Mouse (Mus musculus) CH12.LX (cell line): Measurements from ENCODE around the gene Guca1b. TPM values are rescaled to one million over a fixed set of nuclear protein-coding genes. Genes with fewer than 3 reads are reported as not detected.

Experiments used
- DNase-seq: peaks from one replicate; pipeline ENCODE4 v3.0.0-alpha.2; 2013; ENCODE audit errors: extremely low read depth
- H3K27ac ChIP-seq: 2 replicates; pipeline ENCODE4 v1.5.1; 2012; ENCODE audit warnings: low read depth, mild to moderate bottlenecking, control low read depth, moderate library complexity; ENCODE audit not compliant: insufficient read depth
- H3K27me3 ChIP-seq: replicated peaks from 2 replicates; pipeline ENCODE3; 2012; ENCODE audit warnings: inconsistent platforms
- H3K36me3 ChIP-seq, 2 experiments: replicated peaks in 1 of 2; 2 replicates each; pipeline versions ENCODE3 to v1.6.1; 2012; ENCODE audit warnings: inconsistent platforms in 1 of 2, low read length in 1 of 2, mild to moderate bottlenecking in 1 of 2, mixed read lengths in 1 of 2, moderate library complexity in 1 of 2; ENCODE audit not compliant: control insufficient read depth in 1 of 2, insufficient read depth in 1 of 2
- H3K4me1 ChIP-seq, 2 experiments: 2 replicates each; pipeline ENCODE4 v1.6.1; 2012; ENCODE audit warnings: inconsistent platforms in 1 of 2, moderate library complexity in 1 of 2; ENCODE audit not compliant: insufficient read depth in 2 of 2, control insufficient read depth in 1 of 2
- H3K4me2 ChIP-seq: 2 replicates; pipeline ENCODE4 v1.6.1; 2012; ENCODE audit warnings: low read depth, mild to moderate bottlenecking, control low read depth; ENCODE audit not compliant: poor library complexity, insufficient read depth, severe bottlenecking
- H3K4me3 ChIP-seq, 3 experiments: fragments of 150-350 bp in 1 of 3; sonication (generic) in 1 of 3; replicated peaks in 1 of 3; 2 replicates each; pipeline versions ENCODE3 to v1.5.1; 2011 to 2012; ENCODE audit warnings: low read depth in 2 of 3, low read length in 2 of 3, mild to moderate bottlenecking in 2 of 3, moderate library complexity in 2 of 3, control low read depth in 1 of 3, improper control_type of control experiment in 1 of 3, inconsistent platforms in 1 of 3, mixed read lengths in 1 of 3; ENCODE audit not compliant: poor library complexity in 1 of 3
- H3K79me2 ChIP-seq: replicated peaks from 2 replicates; pipeline ENCODE4 v1.6.1; 2012; ENCODE audit warnings: mild to moderate bottlenecking, moderate library complexity; ENCODE audit not compliant: control insufficient read depth, poor library complexity, insufficient read depth, severe bottlenecking; ENCODE audit errors: extremely low read depth
- H3K9ac ChIP-seq: 2 replicates; pipeline ENCODE4 v1.6.1; 2012; ENCODE audit warnings: low read depth, mild to moderate bottlenecking, control low read depth, moderate library complexity; ENCODE audit not compliant: insufficient read depth
- H3K9me3 ChIP-seq: replicated peaks from 2 replicates; pipeline ENCODE3; 2012; ENCODE audit warnings: low read length, inconsistent platforms, mixed read lengths
- CHD1 ChIP-seq: IDR thresholded peaks from 2 replicates; pipeline ENCODE4 v1.6.1; 2012; ENCODE audit warnings: low read depth, low read length, improper control_type of control experiment, inconsistent platforms
- CHD2 ChIP-seq: IDR thresholded peaks from 2 replicates; pipeline ENCODE4 v1.6.1; 2011; ENCODE audit warnings: low read length, improper control_type of control experiment
- CTCF ChIP-seq, 2 experiments: IDR thresholded peaks in 1 of 2; conservative IDR thresholded peaks in 1 of 2; 2 replicates each; pipeline ENCODE4 v1.5.1; 2011 to 2012; ENCODE audit warnings: low read depth in 2 of 2, low read length in 2 of 2, improper control_type of control experiment in 1 of 2, inconsistent platforms in 1 of 2, mild to moderate bottlenecking in 1 of 2, moderate library complexity in 1 of 2
- E2F4 ChIP-seq: IDR thresholded peaks from 2 replicates; pipeline ENCODE4 v1.6.1; 2011; ENCODE audit warnings: low read depth, low read length, improper control_type of control experiment; ENCODE audit not compliant: insufficient replicate concordance
- ELF1 ChIP-seq: IDR thresholded peaks from 2 replicates; pipeline ENCODE4 v1.6.1; 2014; ENCODE audit warnings: low read depth, mild to moderate bottlenecking, inconsistent platforms, low read length, improper control_type of control experiment
- ETS1 ChIP-seq: conservative IDR thresholded peaks from 2 replicates; pipeline ENCODE4 v1.6.1; 2012; ENCODE audit warnings: low read depth, mild to moderate bottlenecking, inconsistent platforms, low read length, improper control_type of control experiment, moderate library complexity
- GABPA ChIP-seq: IDR thresholded peaks from 2 replicates; pipeline ENCODE4 v1.6.1; 2012; ENCODE audit warnings: low read depth, low read length, improper control_type of control experiment, inconsistent platforms; ENCODE audit not compliant: insufficient replicate concordance
- HCFC1 ChIP-seq: IDR thresholded peaks from 2 replicates; pipeline ENCODE4 v1.6.1; 2012; ENCODE audit warnings: low read depth, mild to moderate bottlenecking, inconsistent platforms, low read length, improper control_type of control experiment
- IRF4 ChIP-seq: IDR thresholded peaks from 2 replicates; pipeline ENCODE4 v1.6.1; 2014; ENCODE audit warnings: low read depth, mild to moderate bottlenecking, inconsistent platforms, low read length, improper control_type of control experiment
- JUN ChIP-seq: IDR thresholded peaks from 2 replicates; pipeline ENCODE4 v1.6.1; 2011; ENCODE audit warnings: low read depth, mild to moderate bottlenecking, low read length, improper control_type of control experiment, moderate library complexity; ENCODE audit not compliant: insufficient read depth
- JUND ChIP-seq: conservative IDR thresholded peaks from 2 replicates; pipeline ENCODE4 v1.6.1; 2011; ENCODE audit warnings: low read depth, low read length, improper control_type of control experiment
- KAT2A ChIP-seq: IDR thresholded peaks from 2 replicates; pipeline ENCODE4 v1.6.1; 2012; ENCODE audit warnings: low read length, improper control_type of control experiment, inconsistent platforms; ENCODE audit not compliant: insufficient replicate concordance
- MAFK ChIP-seq: IDR thresholded peaks from 2 replicates; pipeline ENCODE4 v1.6.1; 2011; ENCODE audit warnings: low read length, improper control_type of control experiment; ENCODE audit not compliant: insufficient replicate concordance
- MAX ChIP-seq: IDR thresholded peaks from 2 replicates; pipeline ENCODE4 v1.6.1; 2011; ENCODE audit warnings: low read length, improper control_type of control experiment
- MAZ ChIP-seq: IDR thresholded peaks from 2 replicates; pipeline ENCODE4 v1.6.1; 2012; ENCODE audit warnings: low read depth, mild to moderate bottlenecking, inconsistent platforms, low read length, improper control_type of control experiment, moderate library complexity
- MEF2A ChIP-seq: IDR thresholded peaks from 2 replicates; pipeline ENCODE4 v1.6.1; 2014; ENCODE audit warnings: low read depth, mild to moderate bottlenecking, inconsistent platforms, low read length, improper control_type of control experiment, borderline replicate concordance
- MXI1 ChIP-seq: IDR thresholded peaks from 2 replicates; pipeline ENCODE4 v1.6.1; 2011; ENCODE audit warnings: mild to moderate bottlenecking, low read depth, low read length, improper control_type of control experiment
- MYC ChIP-seq: IDR thresholded peaks from 2 replicates; pipeline ENCODE4 v1.6.1; 2011; ENCODE audit warnings: low read depth, mild to moderate bottlenecking, improper control_type of control experiment, low read length
- NELFE ChIP-seq: IDR thresholded peaks from 2 replicates; pipeline ENCODE4 v1.6.1; 2011; ENCODE audit warnings: low read depth, low read length, improper control_type of control experiment
- NRF1 ChIP-seq: IDR thresholded peaks from 2 replicates; pipeline ENCODE4 v1.6.1; 2014; ENCODE audit warnings: low read depth, mild to moderate bottlenecking, inconsistent platforms, low read length, improper control_type of control experiment, moderate library complexity
- POLR2A ChIP-seq: IDR thresholded peaks from 2 replicates; pipeline ENCODE4 v1.6.1; 2011; ENCODE audit warnings: low read depth, mild to moderate bottlenecking, improper control_type of control experiment, low read length
- POLR2AphosphoS2 ChIP-seq: IDR thresholded peaks from 2 replicates; pipeline ENCODE4 v1.6.1; 2011; ENCODE audit warnings: low read depth, low read length, improper control_type of control experiment
- SIN3A ChIP-seq: IDR thresholded peaks from 2 replicates; pipeline ENCODE4 v1.6.1; 2012; ENCODE audit warnings: low read length, improper control_type of control experiment, inconsistent platforms
- TBP ChIP-seq: conservative IDR thresholded peaks from 2 replicates; pipeline ENCODE4 v1.6.1; 2011; ENCODE audit warnings: low read depth, low read length, improper control_type of control experiment
- TCF12 ChIP-seq: IDR thresholded peaks from 2 replicates; pipeline ENCODE4 v1.6.1; 2014; ENCODE audit warnings: low read depth, mild to moderate bottlenecking, inconsistent platforms, low read length, improper control_type of control experiment
- ZNF384 ChIP-seq: IDR thresholded peaks from 2 replicates; pipeline ENCODE4 v1.6.1; 2012; ENCODE audit warnings: low read depth, low read length, improper control_type of control experiment, inconsistent platforms
- dilution Hi-C: fragments of 300-500 bp; cut with MboI; formaldehyde crosslinking; loops from 2 replicates; pipeline ENCODE4 v1.14.3; 2020; ENCODE audit warnings: low sequenced_read_pairs; ENCODE audit not compliant: extremely low pct_unique_long_range_greater_than_20kb, extremely low pct_ligation_motif_present
- in situ Hi-C: fragments of 300-500 bp; cut with MboI; formaldehyde crosslinking; loops from 3 replicates; pipeline ENCODE4 v1.14.3; 2019; ENCODE audit warnings: low sequenced_read_pairs, low pct_ligation_motif_present, low pct_unique_long_range_greater_than_20kb, mixed read lengths
- polyA plus RNA-seq: library from polyadenylated mRNA; unstranded; fragments of >175 nt; gene quantifications from 2 replicates; pipeline ENCODE4 v1.2.1, GENCODE M21; 2012; ENCODE audit warnings: low read depth; ENCODE audit not compliant: insufficient read length
- total RNA-seq, 2 experiments: library from RNA; depleted of rRNA; stranded (reverse); fragments of 300-350 nt in 1 of 2; fragments of >200 nt in 1 of 2; gene quantifications; 2 replicates each; pipeline ENCODE4 v1.2.3; 2012 to 2014

Guca1b gene
- total and polyA plus RNA-seq, 3 experiments, result 0.59 to 1.6 (median 0.62) TPM

GRCm38 (mm10) chr17:47368401-47369086 lies 16.6 kb upstream of the Guca1b start, which contains the start of gene Mrps10:
Gene Mrps10 (plus strand): TSS chr17:47368887.
- peak within 1 kb of the TSS; percentile 76 for H3K4me2 ChIP-seq
- dilution Hi-C loops, result no loop called here
- H3K9me3 ChIP-seq, result no peaks in the 10 kb centered on the region
- peak; percentile 92 for DNase-seq
- peaks cover 12% of the 10 kb centered on the region for H3K79me2 ChIP-seq
- peaks cover 4 to 23% of the 10 kb centered on the region in 2 experiments; a peak in 3 of 4 replicates for H3K4me1 ChIP-seq
- H3K36me3 ChIP-seq, result peaks cover 14 to 25% of the 10 kb centered on the region in 2 experiments
- H3K27me3 ChIP-seq, result no peaks in the 10 kb centered on the region
- H3K9ac ChIP-seq, result peak within 1 kb of the TSS; percentile 70
- no peak for TF ChIP-seq MAFK
- TF ChIP-seq TCF12, result peak; percentile 95
- no peak for TF ChIP-seq JUN
- TF ChIP-seq E2F4, result no peak
- TF ChIP-seq TBP, result peak; percentile 83
- TF ChIP-seq MEF2A, result peak; percentile 56; the same call in 1 of the 2 replicates
- no peak for TF ChIP-seq CTCF (conservative IDR thresholded peaks at IDR 0.05 in 1 of 2, IDR thresholded peaks at IDR 0.05 in 1 of 2; ENCODE audit: low read depth in 2 of 2, low read length in 2 of 2)
- peak; percentile 69 for TF ChIP-seq NRF1
- no peak for TF ChIP-seq CHD1
- TF ChIP-seq ETS1, result peak; percentile 33; the same call in 1 of the 2 replicates
- no peak; the same call in 1 of the 2 replicates for TF ChIP-seq ZNF384
- TF ChIP-seq IRF4, result peak; percentile 57
- TF ChIP-seq GABPA, result peak; percentile 67; the same call in 1 of the 2 replicates
- TF ChIP-seq MAZ, result 0 out of 2 replicates have a peak, but pooled peaks have one; percentile 35
- TF ChIP-seq POLR2A, result peak; percentile 87
- peak; percentile 65; the same call in 1 of the 2 replicates for TF ChIP-seq MAX
- TF ChIP-seq MYC, result peak; percentile 76
- peak; percentile 94 for TF ChIP-seq MXI1
- peak; percentile 96 for TF ChIP-seq HCFC1
- TF ChIP-seq KAT2A, result peak; percentile 88; the same call in 1 of the 2 replicates
- TF ChIP-seq POLR2AphosphoS2, result peak; percentile 51; the same call in 1 of the 2 replicates
- TF ChIP-seq JUND, result no peak
- TF ChIP-seq NELFE, result peak; percentile 84
- peak; percentile 93 for TF ChIP-seq SIN3A
- peak; percentile 88 for TF ChIP-seq ELF1
- peak; percentile 79 for TF ChIP-seq CHD2
- TF ChIP-seq, all 38 proteins: peak for 19
- H3K27ac ChIP-seq, result peak within 1 kb of the TSS; percentile 15; the same call in 1 of the 2 replicates
- in situ Hi-C loops, result no loop called here
- H3K4me3 ChIP-seq, result peak within 1 kb of the TSS; percentile 80 to 96 (median 87)
